Mouse (Mus musculus) hindbrain, embryonic 14.5 days (tissue): ENCODE measurements around the gene Ing2. TPM values are rescaled to one million over a fixed set of nuclear protein-coding genes. Genes with fewer than 3 reads are reported as not detected.

Experiments
- ATAC-seq: fragments of 200-750 bp; cut with Nextera tagmentation; 2 replicates; pipeline ENCODE4 v1.8.0; 2017; ENCODE audit warnings: moderate number of reproducible peaks, mild to moderate bottlenecking, moderate TSS enrichment, moderate library complexity; ENCODE audit not compliant: low FRiP score
- DNase-seq: peaks from one replicate; pipeline ENCODE4 v3.0.0-alpha.2; 2015; ENCODE audit warnings: low spot score
- H3K27ac ChIP-seq: fragments of 300-500 bp; sonication (generic); 2 replicates; pipeline ENCODE4 v1.5.1; 2014; ENCODE audit warnings: mild to moderate bottlenecking, moderate library complexity
- H3K27me3 ChIP-seq: fragments of 300-500 bp; sonication (generic); 2 replicates; pipeline ENCODE4 v1.6.1; 2014; ENCODE audit warnings: mild to moderate bottlenecking, low read length, mixed read lengths; ENCODE audit not compliant: control insufficient read depth, insufficient read depth
- H3K36me3 ChIP-seq: fragments of 300-500 bp; sonication (generic); replicated peaks from 2 replicates; pipeline ENCODE4 v1.6.1; 2014; ENCODE audit not compliant: control insufficient read depth, insufficient read depth
- H3K4me1 ChIP-seq: fragments of 300-500 bp; sonication (generic); replicated peaks from 2 replicates; pipeline ENCODE4 v1.6.1; 2014; ENCODE audit warnings: antibody characterized with exemption, low read length, mixed read lengths; ENCODE audit not compliant: control insufficient read depth, insufficient read depth
- H3K4me2 ChIP-seq: fragments of 300-500 bp; sonication (generic); replicated peaks from 2 replicates; pipeline ENCODE4 v1.6.1; 2014; ENCODE audit warnings: mild to moderate bottlenecking, moderate library complexity
- H3K4me3 ChIP-seq: fragments of 300-500 bp; sonication (generic); replicated peaks from 2 replicates; pipeline ENCODE4 v1.5.1; 2014; ENCODE audit warnings: mild to moderate bottlenecking, low read length
- H3K9ac ChIP-seq: fragments of 300-500 bp; sonication (generic); 2 replicates; pipeline ENCODE4 v1.6.1; 2014
- H3K9me3 ChIP-seq: fragments of 300-500 bp; sonication (generic); 2 replicates; pipeline ENCODE4 v1.6.1; 2016; ENCODE audit warnings: low read length; ENCODE audit not compliant: control insufficient read depth
- WGBS: fragments of 180-500 bp; shearing (Covaris S2); extraction: QIAGEN DNeasy Blood & Tissue Kit; methylation state at CpG from one replicate; pipeline ENCODE4 v1.1.7; 2014; 5-methylcytosine and 5-hydroxymethylcytosine counted together
- polyA plus RNA-seq: library from polyadenylated mRNA; unstranded; fragments of >200 nt; fragmentation: Nextera tagmentation; extraction: Ambion mirVana; gene quantifications from 2 replicates; pipeline ENCODE4 v1.2.1, GENCODE M21; 2014

Gene Ing2
- polyA plus RNA-seq, 1 experiment from 2014 or later: 8.3 TPM

GRCm38 (mm10) chr8:47637152-47637551 lies 38.2 kb downstream of the Ing2 start:
- 77% methylated on average over 4 of the region's 4 CpGs for WGBS
- ATAC-seq: no peak

GRCm38 (mm10) chr8:47636032-47636431 lies 39.3 kb downstream of the Ing2 start:
- Histone ChIP-seq H3K4me3 (no peak overlapping the region), H3K9ac (no peak overlapping the region), H3K4me1 (0 out of 2 replicates have a peak, but pooled peaks cover 8% of the 10 kb centered on the region), H3K9me3 (0 out of 2 replicates have a peak, but pooled peaks cover 4% of the 10 kb centered on the region), H3K4me2 (no peak overlapping the region), H3K27ac (no peak overlapping the region), H3K36me3 (no peaks in the 10 kb centered on the region), H3K27me3 (no peaks in the 10 kb centered on the region)
- DNase-seq (no peak), ATAC-seq (no peak)
- WGBS: 74% methylated on average over 3 of the region's 3 CpGs

More at GRCm38 (mm10) chr8:47637152-47637551, 38.2 kb downstream of the Ing2 start:
- Histone ChIP-seq H3K27ac (no peak overlapping the region), H3K4me2 (no peak overlapping the region), H3K4me1 (0 out of 2 replicates have a peak, but pooled peaks cover 8% of the 10 kb centered on the region), H3K9ac (no peak overlapping the region), H3K27me3 (no peaks in the 10 kb centered on the region), H3K9me3 (0 out of 2 replicates have a peak, but pooled peaks cover 4% of the 10 kb centered on the region), H3K4me3 (no peak overlapping the region), H3K36me3 (no peaks in the 10 kb centered on the region)
- DNase-seq: no peak

- WGBS: 45% methylated on average over 10 of the region's 10 CpGs
- H3K27ac ChIP-seq: no peak overlapping the region
- DNase-seq: no peak
Measured at GRCm38 (mm10) chr8:47634791-47635341, 40.5 kb downstream of the Ing2 start.

GRCm38 (mm10) chr8:47621144-47621543 lies 54.2 kb downstream of the Ing2 start:
- Histone ChIP-seq H3K27ac (no peak overlapping the region), H3K27me3 (no peaks in the 10 kb centered on the region), H3K4me1 (no peaks in the 10 kb centered on the region), H3K9ac (no peak overlapping the region), H3K4me2 (no peak overlapping the region), H3K4me3 (no peak overlapping the region), H3K9me3 (no peaks in the 10 kb centered on the region), H3K36me3 (no peaks in the 10 kb centered on the region)
- ATAC-seq (no peak), DNase-seq (no peak)
- 100% methylated on average over 1 of the region's 1 CpGs for WGBS

More at GRCm38 (mm10) chr8:47634791-47635341, 40.5 kb downstream of the Ing2 start:
- Histone ChIP-seq H3K27me3 (no peaks in the 10 kb centered on the region), H3K4me3 (no peak overlapping the region), H3K4me1 (0 out of 2 replicates have a peak, but pooled peaks cover 8% of the 10 kb centered on the region), H3K36me3 (no peaks in the 10 kb centered on the region), H3K9me3 (peaks cover 11% of the 10 kb centered on the region; the same call in 1 of the 2 replicates), H3K9ac (no peak overlapping the region), H3K4me2 (0 out of 2 replicates have a peak overlapping the region, but pooled peaks have one; percentile 3)
- no peak for ATAC-seq

Other genes starting within 250 kb of the Ing2 start
- 39.9 and 46.5 TPM in 2 replicates for gene Stox2, start 229.2 kb downstream of the Ing2 start, polyA plus RNA-seq
- gene Trappc11, start 142.1 kb downstream of the Ing2 start, polyA plus RNA-seq: 40.1 and 49.3 TPM in 2 replicates
- 38.0 and 38.5 TPM in 2 replicates for gene Rwdd4a, start 141.9 kb downstream of the Ing2 start, polyA plus RNA-seq
- 32.0 and 34.6 TPM in 2 replicates for gene Cdkn2aip, start 38.4 kb upstream of the Ing2 start, polyA plus RNA-seq
- gene Cldn24, start 146.6 kb upstream of the Ing2 start, polyA plus RNA-seq: not detected in 2 replicates
- gene Cldn22, start 148.9 kb upstream of the Ing2 start, polyA plus RNA-seq: not detected in 2 replicates